Mouse (Mus musculus): ENCODE measurements at regions not wholly inside any gene's neighbourhood (a gene's known extent, or its start where the extent isn't known, plus 50 kb on each side); places are given as distances from the start of the nearest gene placed in this dataset.

GRCm38 (mm10) chr1:185151130-185151799 lies 52.7 kb upstream of the Rab3gap2 start:
- peak; percentile 25 for ATAC-seq (ENCODE audit: low TSS enrichment)

GRCm38 (mm10) chr1:185150431-185151129 lies 53.3 kb upstream of the Rab3gap2 start:
- ATAC-seq (ENCODE audit: low TSS enrichment) = peak; percentile 89

- ATAC-seq (ENCODE audit: low TSS enrichment) = no peak
These were observed 59.1 kb upstream of the Rab3gap2 start for GRCm38 (mm10) chr1:185144791-185145190.

- ATAC-seq (ENCODE audit: low TSS enrichment) = peak; percentile 24; the same call in 1 of the 2 replicates
These were observed 59.9 kb upstream of the Rab3gap2 start for GRCm38 (mm10) chr1:185144006-185144405.

GRCm38 (mm10) chr1:185140317-185140716 lies 63.6 kb upstream of the Rab3gap2 start:
- no peak for ATAC-seq (ENCODE audit: low TSS enrichment)

GRCm38 (mm10) chr1:185128209-185128608 lies 75.7 kb upstream of the Rab3gap2 start:
- ATAC-seq (ENCODE audit: low TSS enrichment) = peak; percentile 89

- no peak for ATAC-seq (ENCODE audit: low TSS enrichment)
These were observed 78.1 kb upstream of the Rab3gap2 start for GRCm38 (mm10) chr1:185125737-185126286.

- ATAC-seq (ENCODE audit: low TSS enrichment) = no peak
These were observed 82.4 kb upstream of the Rab3gap2 start for GRCm38 (mm10) chr1:185121552-185121951.

GRCm38 (mm10) chr1:185120416-185120815 lies 83.5 kb upstream of the Rab3gap2 start:
- no peak for ATAC-seq (ENCODE audit: low TSS enrichment)

GRCm38 (mm10) chr1:185117711-185118110 lies 86.2 kb upstream of the Rab3gap2 start:
- no peak for ATAC-seq (ENCODE audit: low TSS enrichment)

GRCm38 (mm10) chr1:185113687-185114086 lies 90.2 kb upstream of the Rab3gap2 start:
- no peak for ATAC-seq (ENCODE audit: low TSS enrichment)

- no peak for ATAC-seq (ENCODE audit: low TSS enrichment)
These were observed 91.9 kb upstream of the Rab3gap2 start for GRCm38 (mm10) chr1:185112017-185112399.

GRCm38 (mm10) chr1:185111347-185112016 lies 92.4 kb upstream of the Rab3gap2 start:
- ATAC-seq (ENCODE audit: low TSS enrichment) = no peak

GRCm38 (mm10) chr1:185104945-185105884 lies 98.7 kb upstream of the Rab3gap2 start:
- ATAC-seq (ENCODE audit: low TSS enrichment) = no peak

- ATAC-seq (ENCODE audit: low TSS enrichment) = no peak
These were observed 100.1 kb upstream of the Rab3gap2 start for GRCm38 (mm10) chr1:185103803-185104202.

GRCm38 (mm10) chr1:185098975-185099958 lies 99.9 kb upstream of the Mark1 start:
- no peak for ATAC-seq (ENCODE audit: low TSS enrichment)

- no peak for ATAC-seq (ENCODE audit: low TSS enrichment)
These were observed 99.0 kb upstream of the Mark1 start for GRCm38 (mm10) chr1:185098195-185098974.

GRCm38 (mm10) chr1:185096741-185097140 lies 97.4 kb upstream of the Mark1 start:
- ATAC-seq (ENCODE audit: low TSS enrichment) = no peak

- ATAC-seq (ENCODE audit: low TSS enrichment) = no peak
These were observed 93.4 kb upstream of the Mark1 start for GRCm38 (mm10) chr1:185092757-185093156.

Data from frontal cortex, adult (tissue).